Mouse (Mus musculus) liver, postnatal 0 days (tissue): Measurements from ENCODE around the gene Ppp1r11.

ENCODE experiments used
- CTCF ChIP-seq: sonication (generic); IDR thresholded peaks from 2 replicates; pipeline ENCODE4 v1.5.1; 2016; ENCODE audit warnings: antibody characterized with exemption, low read depth
- EP300 ChIP-seq: IDR thresholded peaks from 2 replicates; pipeline ENCODE4 v1.6.1; 2016; ENCODE audit warnings: antibody characterized with exemption, low read depth, mild to moderate bottlenecking

GRCm38 (mm10) chr17:36900691-36901090 lies 50.9 kb downstream of the Ppp1r11 start:
- peak; percentile 32; the same call in 1 of the 2 replicates for TF ChIP-seq CTCF
- TF ChIP-seq EP300: no peak
